Comparison of ENCODE assay signal across 16 mouse cellular contexts in the genomic region with DNA sequence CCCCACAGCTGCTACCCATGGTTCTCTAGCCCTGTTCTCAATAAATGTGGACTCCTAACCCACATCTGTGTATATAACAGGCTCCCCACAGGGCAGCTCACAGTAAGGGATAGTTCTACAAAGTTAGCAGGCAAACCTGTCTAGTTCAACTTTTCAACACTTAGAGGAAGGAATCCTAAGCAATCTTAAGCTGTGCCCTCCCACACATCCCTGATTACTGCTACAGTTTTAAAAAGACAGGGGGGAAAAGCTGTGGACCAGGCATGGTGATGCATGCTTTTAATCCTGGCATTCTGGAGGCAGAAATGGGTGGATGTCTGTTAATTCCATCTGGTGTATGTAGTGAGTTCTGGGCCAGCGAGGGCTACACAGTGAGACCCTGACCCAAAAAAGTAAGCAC.
"Had no signal": no experiment of that assay in that cellular context is flagged by ENCODE, and none has a peak within 500 bp of the region (broad histone marks: within the 10 kb centered on the region; RNA-seq: fewer than 3 reads in every experiment).

No protein-coding gene starts in this region.

- H3K9me3 ChIP-seq: lung, embryonic 15.5 days; midbrain, embryonic 13.5 days; midbrain, embryonic 15.5 days; neural tube, embryonic 12.5 days; stomach, embryonic 15.5 days had no signal

- DNase-seq: liver, postnatal 0 days; lung, adult 2 months; lung, postnatal 14 days; lung, postnatal 36 days; right cerebral cortex, postnatal 14 days; thymus, adult 2 months; thymus, postnatal 25 days; thymus, postnatal 4 days had no signal

- H3K4me3 ChIP-seq: lung, embryonic 15.5 days; megakaryocyte, embryonic 14.5 days; midbrain, embryonic 13.5 days; midbrain, embryonic 15.5 days; neural tube, embryonic 12.5 days; stomach, embryonic 15.5 days had no signal

- H3K27me3 ChIP-seq: lung, embryonic 15.5 days; megakaryocyte, embryonic 14.5 days; midbrain, embryonic 13.5 days; midbrain, embryonic 15.5 days; neural tube, embryonic 12.5 days; stomach, embryonic 15.5 days had no signal

- H3K27ac ChIP-seq: lung, embryonic 15.5 days; macrophage; midbrain, embryonic 13.5 days; midbrain, embryonic 15.5 days; neural tube, embryonic 12.5 days; stomach, embryonic 15.5 days; stomach, postnatal 0 days had no signal

- H3K4me1 ChIP-seq: lung, embryonic 15.5 days; midbrain, embryonic 13.5 days; midbrain, embryonic 15.5 days; neural tube, embryonic 12.5 days; stomach, embryonic 15.5 days had no signal
